Mouse (Mus musculus): Measurements from ENCODE around the gene Vmn1r100. TPM values are rescaled to one million over a fixed set of nuclear protein-coding genes. Genes with fewer than 3 reads are reported as not detected.
"Not testable (repeated sequence)": the region's sequence is repeated elsewhere in the genome, so short reads cannot be mapped to it uniquely, and the experiment has no call there.

Gene Vmn1r100
- not detected for total RNA-seq (2021)
- long read RNA-seq: 0 reads

DNA sequence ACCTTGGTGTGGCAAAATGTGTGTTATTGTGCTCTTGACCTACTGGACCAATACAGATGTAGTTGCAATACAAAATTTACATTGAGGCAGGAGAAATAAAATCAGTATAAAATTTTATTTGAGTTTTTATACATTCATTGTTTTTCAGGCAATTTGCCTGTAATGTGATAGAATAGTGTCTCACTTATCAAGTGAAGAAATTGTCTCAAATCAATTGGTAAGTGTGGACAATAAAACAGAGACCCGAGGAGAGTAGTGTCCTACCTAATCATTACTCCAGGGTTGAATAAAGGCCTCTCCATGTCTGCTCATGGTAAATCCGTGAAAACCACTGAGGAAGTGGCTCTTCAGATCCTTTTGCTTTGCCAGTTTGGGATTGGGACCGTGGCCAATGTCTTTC, at the start of gene Vmn1r100:
Gene Vmn1r100 (plus strand): TSS at position 301 of the 400 bp plus-strand sequence.
- DNase-seq (ENCODE audit: low spot score in 2 of 2): not testable (repeated sequence)

DNA sequence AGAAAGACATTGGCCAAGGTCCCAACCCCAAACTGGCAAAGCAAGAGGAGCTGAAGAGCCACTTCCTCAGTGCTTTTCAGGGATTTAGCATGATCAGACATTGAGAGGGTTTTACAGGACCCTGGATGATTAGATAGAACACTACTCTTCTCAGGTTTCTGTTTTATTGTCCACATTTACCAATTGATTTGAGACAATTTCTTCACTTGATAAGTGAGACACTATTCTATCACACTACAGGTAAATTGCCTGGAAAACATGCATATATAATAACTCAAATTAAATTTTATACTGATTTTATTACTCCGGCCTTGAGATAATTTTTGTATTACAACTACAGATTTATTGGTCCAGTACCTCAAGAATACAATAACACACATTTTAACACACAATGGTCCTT, 42.4 kb upstream of the Vmn1r100 start, which contains the start of gene Gm5728:
Gene Gm5728 (minus strand): TSS at position 101 of the 400 bp plus-strand sequence.
- not testable (repeated sequence) for DNase-seq (ENCODE audit: low spot score in 2 of 2)

- not testable (repeated sequence) for DNase-seq (ENCODE audit: low spot score in 2 of 2)
Observed at GRCm38 (mm10) chr7:20442493-20442892, 24.8 kb downstream of the Vmn1r100 start, which contains the start of gene Vmn1r101. Vmn1r101 (minus strand) TSS chr7:20442593.

Other genes with a start within 250 kb of the Vmn1r100 start
- not detected for gene Vmn1r94, start 249.6 kb upstream of the Vmn1r100 start, total RNA-seq (2021)
- gene Vmn1r95, start 224.2 kb upstream of the Vmn1r100 start, total RNA-seq (2021): not detected
- not detected for gene Gm6164, start 212.3 kb upstream of the Vmn1r100 start, total RNA-seq (2021)
- gene Gm4498, start 184.1 kb upstream of the Vmn1r100 start, total RNA-seq (2021): not detected
- gene Gm5890, start 155.1 kb upstream of the Vmn1r100 start, total RNA-seq (2021): not detected
- not detected for gene Gm4133, start 83.9 kb upstream of the Vmn1r100 start, total RNA-seq (2021)
- not detected for gene Gm5728, start 42.5 kb upstream of the Vmn1r100 start, total RNA-seq (2021)
- gene Vmn1r101, start 24.7 kb downstream of the Vmn1r100 start, total RNA-seq (2021): not detected
- gene Gm10670, start 57.0 kb downstream of the Vmn1r100 start, total RNA-seq (2021): not detected
- not detected for gene Vmn1r103, start 92.6 kb downstream of the Vmn1r100 start, total RNA-seq (2021)
- gene Vmn1r104, start 115.9 kb downstream of the Vmn1r100 start, total RNA-seq (2021): not detected
- gene Gm5726, start 127.8 kb downstream of the Vmn1r100 start, total RNA-seq (2021): not detected
- gene Gm4141, start 158.3 kb downstream of the Vmn1r100 start, total RNA-seq (2021): not detected
- gene Gm4513, start 181.1 kb downstream of the Vmn1r100 start, total RNA-seq (2021): not detected